Mouse (Mus musculus): ENCODE measurements around the gene Pigk. TPM values are rescaled to one million over a fixed set of nuclear protein-coding genes. Genes with fewer than 3 reads are reported as not detected.
"Not testable (repeated sequence)": the region's sequence is repeated elsewhere in the genome, so short reads cannot be mapped to it uniquely, and the experiment has no call there.

The Pigk gene
- total RNA-seq (2021) = 10 to 100 TPM; 47.3 to 55.7 TPM
- long read RNA-seq, full-length matches to known transcripts = 75 of 106 reads
- long read RNA-seq, partial matches to known transcripts = 2 of 106 reads
- long read RNA-seq, other reads (novel, unspliced or antisense) = 29 of 106 reads

- DNase-seq (ENCODE audit: low spot score in 2 of 2) = peak; percentile 94 to 96
Measured at GRCm38 (mm10) chr3:152713991-152714902, at the start of gene Pigk. TSS of gene Pigk (plus strand) at chr3:152714100.

GRCm38 (mm10) chr3:152666991-152667355 lies 46.9 kb upstream of the Pigk start:
- DNase-seq (ENCODE audit: low spot score in 2 of 2) = peak; percentile 42 to 56

GRCm38 (mm10) chr3:152667356-152668211 lies 46.3 kb upstream of the Pigk start:
- peak; percentile 64 to 76 for DNase-seq (ENCODE audit: low spot score in 2 of 2)

DNA sequence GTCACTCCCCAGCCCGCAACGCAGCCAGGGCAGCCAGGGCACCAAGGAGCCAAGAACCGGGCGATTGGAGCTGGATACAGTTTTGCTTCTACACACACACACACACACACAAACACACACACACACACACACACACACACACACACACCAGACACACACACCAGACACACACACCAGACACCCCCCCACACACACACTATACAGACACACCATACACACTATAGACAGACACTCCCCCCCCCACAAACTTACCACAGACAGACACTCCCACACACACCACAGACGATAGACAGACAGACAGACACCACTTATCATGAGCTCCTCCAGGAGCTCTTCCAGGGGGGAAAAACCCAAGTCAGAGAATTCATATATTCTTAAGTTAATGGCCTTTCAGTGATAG lies 45.7 kb upstream of the Pigk start, which contains the start of gene Ak5:
Ak5 (minus strand) TSS at position 122 of the 400 bp plus-strand sequence.
- DNase-seq (ENCODE audit: low spot score in 2 of 2) = no peak

- no peak for DNase-seq (ENCODE audit: low spot score in 2 of 2)
Measured at GRCm38 (mm10) chr3:152668793-152669192, 45.1 kb upstream of the Pigk start.

DNA sequence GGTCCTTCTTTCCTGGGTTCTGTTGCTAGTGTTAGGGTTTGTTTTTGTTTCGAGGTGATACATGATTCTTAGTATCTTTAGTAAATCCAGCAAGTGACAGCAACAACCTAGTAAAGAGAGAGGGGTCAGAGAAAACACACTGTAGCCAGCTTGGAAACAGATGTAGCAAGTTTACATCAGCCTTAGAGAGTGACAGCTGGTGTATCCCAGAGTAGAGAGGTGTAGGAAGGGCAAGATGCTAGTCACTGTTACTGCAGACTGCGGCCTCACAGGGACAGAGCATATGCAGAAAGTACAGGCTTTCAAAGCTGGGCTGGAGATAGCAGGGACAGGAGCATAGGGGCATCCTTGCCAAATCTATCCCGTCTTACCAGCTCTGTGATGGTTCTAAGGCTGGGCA lies 44.1 kb upstream of the Pigk start:
- DNase-seq (ENCODE audit: low spot score in 2 of 2) = no peak

DNA sequence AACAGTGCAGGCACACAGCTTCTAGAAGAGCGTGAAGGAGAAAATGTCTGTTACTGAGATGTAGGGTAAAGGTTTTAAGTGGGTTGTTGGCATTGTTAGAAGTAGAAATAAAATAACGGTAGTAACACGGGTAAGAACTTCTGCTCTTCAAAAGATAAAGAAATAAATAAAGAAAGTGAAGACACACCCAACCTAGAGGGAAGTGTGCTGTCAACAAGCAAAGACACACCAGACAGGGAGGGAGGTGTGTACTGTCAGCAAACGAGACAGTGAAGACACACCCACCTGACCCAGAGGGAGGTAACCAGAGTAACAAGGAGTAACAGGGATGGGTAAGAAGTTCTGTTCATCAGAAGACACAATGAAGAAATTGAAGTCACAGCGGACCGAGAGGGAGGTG lies 39.2 kb upstream of the Pigk start:
- DNase-seq (ENCODE audit: low spot score in 2 of 2) = no peak

GRCm38 (mm10) chr3:152688532-152688931 lies 25.4 kb upstream of the Pigk start:
- no peak for DNase-seq (ENCODE audit: low spot score in 2 of 2)

DNA sequence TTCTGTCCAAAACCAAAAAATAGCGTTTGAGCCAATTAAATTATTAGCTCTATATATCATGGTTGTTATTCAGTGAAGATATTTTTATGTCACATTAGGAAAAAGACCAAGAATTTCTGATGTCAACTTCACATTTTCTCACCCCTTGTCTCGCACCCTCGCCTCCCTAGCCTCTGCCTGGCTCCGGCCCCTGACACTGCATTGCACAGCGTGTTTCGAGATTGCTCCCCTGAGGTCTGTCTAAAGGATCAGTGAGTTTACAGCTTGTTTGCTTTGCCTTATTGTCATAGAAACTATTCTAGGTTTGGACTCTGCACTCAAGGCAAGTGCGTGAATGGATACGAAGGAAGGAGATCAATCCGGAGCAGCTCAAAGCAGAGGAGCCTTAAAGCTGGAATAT lies 24.8 kb upstream of the Pigk start:
- DNase-seq (ENCODE audit: low spot score in 2 of 2) = no peak

GRCm38 (mm10) chr3:152694950-152695349 lies 18.9 kb upstream of the Pigk start:
- DNase-seq (ENCODE audit: low spot score in 2 of 2) = no peak

DNA sequence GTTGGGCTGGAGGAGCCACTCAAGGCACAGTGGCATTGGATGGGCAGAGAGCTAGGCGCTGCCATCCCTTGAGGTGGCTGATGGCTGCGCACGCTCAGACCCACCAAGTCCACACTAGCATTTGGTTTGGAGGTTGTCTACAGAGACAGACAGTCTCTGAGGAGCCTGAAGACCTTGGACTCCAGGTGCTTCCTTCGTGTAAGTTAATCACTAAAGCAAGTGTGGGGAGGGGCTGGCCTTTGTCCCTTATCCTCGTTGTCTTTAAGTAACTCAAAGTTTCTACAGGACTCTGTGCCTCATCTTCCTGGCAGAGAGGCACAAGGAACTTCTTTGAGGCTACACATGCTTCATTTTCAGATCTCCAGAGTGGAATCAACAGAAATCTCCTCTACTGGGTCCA lies 15.9 kb upstream of the Pigk start:
- no peak for DNase-seq (ENCODE audit: low spot score in 2 of 2)

- DNase-seq (ENCODE audit: low spot score in 2 of 2) = no peak
Measured at GRCm38 (mm10) chr3:152699261-152699660, 14.6 kb upstream of the Pigk start.

DNA sequence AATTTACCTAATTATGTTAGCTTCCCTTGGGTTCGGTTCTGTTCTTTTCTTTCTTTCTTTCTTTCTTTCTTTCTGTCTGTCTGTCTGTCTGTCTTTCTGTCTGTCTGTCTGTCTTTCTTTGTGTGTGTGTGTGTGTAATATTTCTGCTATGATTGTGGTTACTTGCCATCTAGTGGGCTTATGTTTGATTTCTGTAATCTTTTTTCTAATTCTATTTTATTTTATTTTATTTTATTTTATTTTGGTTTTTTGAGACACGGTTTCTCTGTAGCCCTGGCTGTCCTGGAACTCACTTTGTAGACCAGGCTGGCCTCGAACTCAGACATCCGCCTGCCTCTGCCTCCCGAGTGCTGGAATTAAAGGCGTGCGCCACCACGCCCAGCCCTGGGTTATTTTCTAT lies 12.4 kb upstream of the Pigk start:
- DNase-seq (ENCODE audit: low spot score in 2 of 2) = not testable (repeated sequence)

GRCm38 (mm10) chr3:152702274-152702843 lies 11.5 kb upstream of the Pigk start:
- no peak for DNase-seq (ENCODE audit: low spot score in 2 of 2)

DNA sequence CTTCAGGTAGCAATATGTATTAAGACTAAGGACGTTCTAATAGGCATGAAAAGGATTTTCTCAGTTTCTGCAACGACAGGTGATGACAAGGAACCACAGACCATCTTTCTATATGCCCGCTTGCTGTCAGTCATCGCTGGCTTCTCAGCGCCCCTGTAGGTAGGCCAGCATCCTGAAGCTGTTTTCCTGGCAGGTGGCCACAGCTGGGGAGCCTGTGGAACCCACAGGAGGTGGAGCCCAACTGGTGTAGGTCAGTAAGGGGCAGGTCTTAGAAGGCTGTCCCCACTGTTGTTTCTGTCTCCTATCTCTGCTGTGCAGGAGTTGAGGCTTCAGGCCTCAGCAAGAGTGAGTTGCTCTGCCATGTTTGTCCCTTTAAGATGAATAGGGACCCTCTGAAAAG lies 8.1 kb upstream of the Pigk start:
- no peak for DNase-seq (ENCODE audit: low spot score in 2 of 2)

- no peak for DNase-seq (ENCODE audit: low spot score in 2 of 2)
Measured at GRCm38 (mm10) chr3:152706901-152707300, 7.0 kb upstream of the Pigk start.

- DNase-seq (ENCODE audit: low spot score in 2 of 2) = no peak
Measured at GRCm38 (mm10) chr3:152707321-152707823, 6.5 kb upstream of the Pigk start.

DNA sequence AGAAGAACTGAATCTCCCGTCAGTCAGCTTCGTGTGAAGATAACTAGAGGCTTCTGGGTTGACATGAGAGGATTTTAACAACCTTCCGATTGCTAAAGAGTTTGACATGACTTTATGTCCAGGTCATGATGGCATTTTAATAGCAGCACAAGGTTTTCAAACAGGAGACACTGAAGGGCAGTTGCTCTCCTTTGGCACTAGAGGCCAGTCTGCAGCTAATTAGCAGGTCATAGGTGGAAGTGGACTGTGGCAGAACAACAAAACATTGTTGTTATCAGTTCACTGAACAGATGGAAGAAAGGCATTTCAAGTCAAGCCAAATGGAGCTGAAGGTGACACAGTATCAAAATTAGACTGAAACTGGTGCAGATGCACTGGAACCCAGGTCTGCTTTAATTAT lies 4.0 kb upstream of the Pigk start:
- no peak for DNase-seq (ENCODE audit: low spot score in 2 of 2)

- DNase-seq (ENCODE audit: low spot score in 2 of 2) = no peak
Measured at GRCm38 (mm10) chr3:152712957-152713356, 943 bp upstream of the Pigk start.

DNA sequence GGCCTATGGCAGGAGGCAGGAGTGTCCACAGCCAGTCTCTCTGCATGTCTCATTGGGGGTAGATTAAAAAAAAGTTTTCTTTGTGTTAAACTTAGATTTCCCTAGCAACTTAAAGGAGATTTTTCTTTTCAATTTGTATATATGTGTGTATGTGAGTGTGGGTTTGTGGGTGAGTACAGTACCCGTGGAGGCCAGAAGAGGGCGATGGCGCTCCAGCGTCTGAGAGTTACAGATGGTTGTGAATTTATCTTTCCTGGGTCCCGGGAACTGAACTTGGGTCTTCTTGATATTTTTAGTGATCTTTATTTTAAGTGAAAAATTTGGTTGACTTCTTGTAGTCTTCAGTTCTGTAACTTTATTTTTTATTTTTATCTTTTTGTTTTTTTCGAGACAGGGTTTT lies 7.4 kb downstream of the Pigk start:
- DNase-seq (ENCODE audit: low spot score in 2 of 2) = no peak

DNA sequence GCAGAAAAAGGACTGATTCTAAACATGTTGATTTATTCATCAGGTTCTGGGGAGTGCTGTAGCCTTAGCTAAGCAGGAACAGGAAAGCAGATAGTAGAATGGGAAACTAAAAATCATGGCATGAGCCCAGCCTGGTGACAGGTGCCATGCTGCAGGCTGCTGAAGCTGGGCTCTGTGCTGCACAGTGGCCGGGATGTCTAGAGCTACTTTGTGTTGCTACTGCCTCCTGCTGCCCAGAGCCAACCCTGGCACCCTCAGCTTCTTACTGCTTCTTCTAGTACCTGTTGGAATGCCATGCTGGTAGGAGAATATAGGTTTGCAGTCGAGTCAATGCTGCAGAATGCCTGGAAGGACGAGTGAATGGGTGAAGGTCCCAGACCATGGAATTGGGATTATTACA lies 8.9 kb downstream of the Pigk start:
- peak; percentile 33 to 44 for DNase-seq (ENCODE audit: low spot score in 2 of 2)
